Mouse (Mus musculus) midbrain, embryonic 11.5 days (tissue): ENCODE data around the gene Ttf2. TPM values are rescaled to one million over a fixed set of nuclear protein-coding genes. Genes with fewer than 3 reads are reported as not detected.

Source experiments
- ATAC-seq: fragments of 200-750 bp; cut with Nextera tagmentation; 2 replicates; pipeline ENCODE4 v1.8.0; 2017; ENCODE audit warnings: moderate TSS enrichment, moderate library complexity; ENCODE audit not compliant: low FRiP score
- DNase-seq: peaks from one replicate; pipeline ENCODE4 v3.0.0; 2015; ENCODE audit warnings: low spot score; ENCODE audit errors: missing footprints
- H3K27ac ChIP-seq: fragments of 300-500 bp; sonication (generic); 2 replicates; pipeline ENCODE4 v1.5.1; 2014; ENCODE audit warnings: low read depth, low read length
- H3K27me3 ChIP-seq: fragments of 300-500 bp; sonication (generic); 2 replicates; pipeline ENCODE4 v1.6.1; 2014; ENCODE audit warnings: mild to moderate bottlenecking, low read length, moderate library complexity, mixed read lengths; ENCODE audit not compliant: control insufficient read depth, insufficient read depth
- H3K36me3 ChIP-seq: fragments of 300-500 bp; sonication (generic); 2 replicates; pipeline ENCODE4 v1.6.1; 2014; ENCODE audit warnings: mild to moderate bottlenecking, low read length, moderate library complexity, mixed read lengths; ENCODE audit not compliant: control insufficient read depth, insufficient read depth
- H3K4me1 ChIP-seq: fragments of 300-500 bp; sonication (generic); 2 replicates; pipeline ENCODE4 v1.6.1; 2014; ENCODE audit warnings: low read length; ENCODE audit not compliant: control insufficient read depth, insufficient read depth
- H3K4me2 ChIP-seq: fragments of 300-500 bp; sonication (generic); 2 replicates; pipeline ENCODE4 v1.6.1; 2014; ENCODE audit warnings: mild to moderate bottlenecking, moderate library complexity
- H3K4me3 ChIP-seq: fragments of 300-500 bp; sonication (generic); 2 replicates; pipeline ENCODE4 v1.5.1; 2014; ENCODE audit warnings: low read depth, low read length
- H3K9ac ChIP-seq: fragments of 300-500 bp; sonication (generic); 2 replicates; pipeline ENCODE4 v1.6.1; 2014; ENCODE audit warnings: low read length
- H3K9me3 ChIP-seq: fragments of 300-500 bp; sonication (generic); 2 replicates; pipeline ENCODE4 v1.6.1; 2016; ENCODE audit warnings: low read length; ENCODE audit not compliant: control insufficient read depth
- WGBS: fragments of 180-500 bp; shearing (Covaris S2); extraction: QIAGEN DNeasy Blood & Tissue Kit; methylation state at CpG from one replicate; pipeline ENCODE4 v1.1.7; 2014; 5-methylcytosine and 5-hydroxymethylcytosine counted together
- polyA plus RNA-seq: library from polyadenylated mRNA; unstranded; fragments of >200 nt; fragmentation: Nextera tagmentation; extraction: Ambion mirVana; gene quantifications from 2 replicates; pipeline ENCODE4 v1.2.1, GENCODE M21; 2014

Ttf2 gene
- polyA plus RNA-seq, 1 experiment from 2014 or later = 26.9 TPM

GRCm38 (mm10) chr3:100993718-100994117, 24.3 kb upstream of the Ttf2 start:
- no peak for ATAC-seq
- no peaks in the 10 kb centered on the region for H3K27me3 ChIP-seq
- no peak overlapping the region for H3K27ac ChIP-seq
- 88% methylated on average over 15 of the region's 15 CpGs for WGBS
- H3K4me3 ChIP-seq = no peak overlapping the region
- DNase-seq = no peak
- H3K4me2 ChIP-seq = no peak overlapping the region
- H3K36me3 ChIP-seq = no peaks in the 10 kb centered on the region
- H3K4me1 ChIP-seq = no peaks in the 10 kb centered on the region
- H3K9me3 ChIP-seq = no peaks in the 10 kb centered on the region
- H3K9ac ChIP-seq = no peak overlapping the region

- H3K4me1 ChIP-seq = no peaks in the 10 kb centered on the region
- no peak overlapping the region for H3K9ac ChIP-seq
- no peaks in the 10 kb centered on the region for H3K27me3 ChIP-seq
- ATAC-seq = no peak
- 81% methylated on average over 7 of the region's 7 CpGs for WGBS
- H3K36me3 ChIP-seq = no peaks in the 10 kb centered on the region
- no peak overlapping the region for H3K27ac ChIP-seq
- no peak overlapping the region for H3K4me3 ChIP-seq
- no peak overlapping the region for H3K4me2 ChIP-seq
- H3K9me3 ChIP-seq = no peaks in the 10 kb centered on the region
- no peak for DNase-seq
Measured at GRCm38 (mm10) chr3:100993158-100993557, 23.7 kb upstream of the Ttf2 start.

GRCm38 (mm10) chr3:100990231-100990630, 20.8 kb upstream of the Ttf2 start:
- H3K9me3 ChIP-seq = no peaks in the 10 kb centered on the region
- H3K27ac ChIP-seq = no peak overlapping the region
- no peak for ATAC-seq

GRCm38 (mm10) chr3:100989417-100989816, 20.0 kb upstream of the Ttf2 start:
- Histone ChIP-seq H3K27ac (no peak overlapping the region), H3K9me3 (no peaks in the 10 kb centered on the region), H3K27me3 (no peaks in the 10 kb centered on the region), H3K9ac (no peak overlapping the region), H3K36me3 (no peaks in the 10 kb centered on the region), H3K4me1 (no peaks in the 10 kb centered on the region), H3K4me3 (no peak overlapping the region), H3K4me2 (no peak overlapping the region)
- WGBS = 64% methylated on average over 12 of the region's 12 CpGs
- ATAC-seq (no peak), DNase-seq (no peak)

More at GRCm38 (mm10) chr3:100990231-100990630, 20.8 kb upstream of the Ttf2 start:
- no peak overlapping the region for H3K4me2 ChIP-seq
- DNase-seq = no peak
- H3K36me3 ChIP-seq = no peaks in the 10 kb centered on the region
- H3K27me3 ChIP-seq = no peaks in the 10 kb centered on the region
- H3K9ac ChIP-seq = no peak overlapping the region
- no peak overlapping the region for H3K4me3 ChIP-seq
- 55% methylated on average over 1 of the region's 1 CpGs for WGBS
- no peaks in the 10 kb centered on the region for H3K4me1 ChIP-seq

GRCm38 (mm10) chr3:100979290-100979689, 9.8 kb upstream of the Ttf2 start:
- WGBS = 80% methylated on average over 8 of the region's 8 CpGs
- Histone ChIP-seq H3K4me1 (no peaks in the 10 kb centered on the region), H3K27me3 (no peaks in the 10 kb centered on the region), H3K27ac (no peak overlapping the region), H3K4me2 (no peak overlapping the region), H3K9ac (no peak overlapping the region), H3K36me3 (no peaks in the 10 kb centered on the region), H3K4me3 (no peak overlapping the region), H3K9me3 (no peaks in the 10 kb centered on the region)
- ATAC-seq = no peak
- no peak for DNase-seq

- H3K9ac ChIP-seq = no peak overlapping the region
- peaks cover 3% of the 10 kb centered on the region; the same call in 1 of the 2 replicates for H3K4me1 ChIP-seq
- no peak overlapping the region for H3K27ac ChIP-seq
- H3K9me3 ChIP-seq = no peaks in the 10 kb centered on the region
- ATAC-seq = no peak
- H3K4me2 ChIP-seq = no peak overlapping the region
- DNase-seq = peak; percentile 88
- no peaks in the 10 kb centered on the region for H3K36me3 ChIP-seq
- WGBS = 12% methylated on average over 1 of the region's 1 CpGs
- H3K27me3 ChIP-seq = no peaks in the 10 kb centered on the region
- no peak overlapping the region for H3K4me3 ChIP-seq
Measured at GRCm38 (mm10) chr3:100973906-100974305, 4.4 kb upstream of the Ttf2 start.

- no peak overlapping the region for H3K4me3 ChIP-seq
- no peak for ATAC-seq
- H3K27me3 ChIP-seq = no peaks in the 10 kb centered on the region
- 87% methylated on average over 14 of the region's 14 CpGs for WGBS
- peaks cover 19% of the 10 kb centered on the region for H3K36me3 ChIP-seq
- peaks cover 3% of the 10 kb centered on the region; the same call in 1 of the 2 replicates for H3K4me1 ChIP-seq
- no peak overlapping the region for H3K27ac ChIP-seq
- no peak overlapping the region for H3K9ac ChIP-seq
- DNase-seq = no peak
- no peak overlapping the region for H3K4me2 ChIP-seq
- no peaks in the 10 kb centered on the region for H3K9me3 ChIP-seq
Measured at GRCm38 (mm10) chr3:100963849-100964542, 5.5 kb downstream of the Ttf2 start.

- DNase-seq (no peak), ATAC-seq (no peak)
- Histone ChIP-seq H3K9ac (no peak overlapping the region), H3K9me3 (no peaks in the 10 kb centered on the region), H3K4me1 (no peaks in the 10 kb centered on the region), H3K27me3 (no peaks in the 10 kb centered on the region), H3K36me3 (peaks cover 19% of the 10 kb centered on the region), H3K4me2 (no peak overlapping the region), H3K27ac (no peak overlapping the region), H3K4me3 (no peak overlapping the region)
- 94% methylated on average over 7 of the region's 7 CpGs for WGBS
Measured at GRCm38 (mm10) chr3:100961501-100961900, 8.0 kb downstream of the Ttf2 start.

GRCm38 (mm10) chr3:100961007-100961406, 8.5 kb downstream of the Ttf2 start:
- Histone ChIP-seq H3K4me1 (no peaks in the 10 kb centered on the region), H3K27ac (no peak overlapping the region), H3K9me3 (no peaks in the 10 kb centered on the region), H3K9ac (no peak overlapping the region), H3K27me3 (no peaks in the 10 kb centered on the region), H3K4me3 (no peak overlapping the region), H3K4me2 (no peak overlapping the region), H3K36me3 (peaks cover 19% of the 10 kb centered on the region)
- ATAC-seq (no peak), DNase-seq (no peak)
- 87% methylated on average over 5 of the region's 5 CpGs for WGBS
